In the genomic region with DNA sequence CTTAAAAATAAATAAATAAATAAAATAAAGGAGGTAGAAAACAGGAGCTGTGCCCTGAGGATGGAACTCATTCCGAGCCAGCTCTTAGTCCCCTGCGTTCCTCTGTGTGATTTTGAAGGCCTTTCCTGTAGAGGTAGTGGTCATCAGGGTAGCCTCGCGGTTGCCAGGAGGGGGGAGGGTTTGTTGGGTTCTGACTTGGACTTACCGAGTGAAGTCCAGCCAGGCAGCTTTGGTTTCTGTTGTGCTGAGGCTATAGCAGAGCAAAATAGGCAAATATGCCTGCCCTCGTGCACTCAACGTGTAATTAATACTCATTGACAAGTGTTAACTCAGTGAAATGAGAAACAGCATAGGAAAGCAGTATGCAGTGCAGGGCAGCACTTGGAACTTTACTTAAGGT, we compare ENCODE assay signal across 7 mouse cellular contexts.
DNase-seq lines count a peak whose midpoint lies in the region; ATAC-seq and TF ChIP-seq lines count a peak whose summit lies in the region.

No protein-coding gene starts in this region.

- H3K4me3 ChIP-seq in kidney, embryonic 14.5 days (ENCODE audit: low read length), result no peak overlapping the region
- no peak overlapping the region for H3K4me3 ChIP-seq in ES-Bruce4 (ENCODE audit: low read depth, low read length)
- H3K4me3 ChIP-seq in embryonic facial prominence, embryonic 15.5 days (replicated peaks), result no peak overlapping the region
- H3K4me3 ChIP-seq in liver, embryonic 15.5 days (replicated peaks), result no peak overlapping the region
- H3K4me3 ChIP-seq in forebrain, embryonic 16.5 days (replicated peaks; ENCODE audit: low read length), result no peak overlapping the region

- no peaks in the 10 kb centered on the region for H3K27me3 ChIP-seq in kidney, embryonic 14.5 days (ENCODE audit: control insufficient read depth, insufficient read depth, low read length)
- H3K27me3 ChIP-seq in ES-Bruce4 (ENCODE audit: control insufficient read depth, insufficient read depth, low read length, poor library complexity, severe bottlenecking), result no peaks in the 10 kb centered on the region
- H3K27me3 ChIP-seq in embryonic facial prominence, embryonic 15.5 days, result no peaks in the 10 kb centered on the region
- no peaks in the 10 kb centered on the region for H3K27me3 ChIP-seq in liver, embryonic 15.5 days
- no peaks in the 10 kb centered on the region for H3K27me3 ChIP-seq in forebrain, embryonic 16.5 days (replicated peaks; ENCODE audit: control insufficient read depth, insufficient read depth, low read length)

- TF ChIP-seq CTCF in ES-Bruce4 (IDR thresholded peaks at IDR 0.05; ENCODE audit: low read depth, low read length), result no peak

- H3K27ac ChIP-seq in kidney, embryonic 14.5 days (ENCODE audit: low read depth, low read length), result no peak overlapping the region
- H3K27ac ChIP-seq in ES-Bruce4 (ENCODE audit: insufficient read depth, low read length), result no peak overlapping the region; the same call in 1 of the 2 replicates
- H3K27ac ChIP-seq in embryonic facial prominence, embryonic 15.5 days (replicated peaks), result peak overlapping the region; percentile 61
- peak overlapping the region; percentile 71 for H3K27ac ChIP-seq in liver, embryonic 15.5 days (replicated peaks)
- no peak overlapping the region; the same call in 1 of the 2 replicates for H3K27ac ChIP-seq in forebrain, embryonic 16.5 days (ENCODE audit: low read length)

- TF ChIP-seq POLR2A in ES-Bruce4 (IDR thresholded peaks at IDR 0.05; ENCODE audit: insufficient read depth, low read length), result no peak

- peak; percentile 67 for DNase-seq in kidney, adult 11 months
- DNase-seq in right cerebral cortex, adult 18-20 months, result no peak

- TF ChIP-seq EP300 in ES-Bruce4 (IDR thresholded peaks at IDR 0.05; ENCODE audit: insufficient read depth, low read depth, low read length), result no peak

- 0 out of 2 replicates have a peak, but pooled peaks cover 3% of the 10 kb centered on the region for H3K4me1 ChIP-seq in kidney, embryonic 14.5 days (ENCODE audit: control insufficient read depth, insufficient read depth, low read length)
- peaks cover 2% of the 10 kb centered on the region for H3K4me1 ChIP-seq in ES-Bruce4 (ENCODE audit: control insufficient read depth, insufficient read depth, low read length)
- H3K4me1 ChIP-seq in embryonic facial prominence, embryonic 15.5 days, result peaks cover 3% of the 10 kb centered on the region; the same call in 1 of the 2 replicates
- peaks cover 25% of the 10 kb centered on the region for H3K4me1 ChIP-seq in liver, embryonic 15.5 days (replicated peaks)
- H3K4me1 ChIP-seq in forebrain, embryonic 16.5 days (replicated peaks; ENCODE audit: control insufficient read depth, insufficient read depth, low read length), result peaks cover 9% of the 10 kb centered on the region

- WGBS in kidney, embryonic 14.5 days, result 76% methylated on average over 7 of the region's 7 CpGs
- 79% methylated on average over 7 of the region's 7 CpGs for WGBS in embryonic facial prominence, embryonic 15.5 days
- 43% methylated on average over 7 of the region's 7 CpGs for WGBS in liver, embryonic 15.5 days (ENCODE audit: insufficient replicate concordance)
- 81% methylated on average over 7 of the region's 7 CpGs for WGBS in forebrain, embryonic 16.5 days

- no peak for ATAC-seq in kidney, embryonic 14.5 days (ENCODE audit: low FRiP score, low TSS enrichment)
- ATAC-seq in embryonic facial prominence, embryonic 15.5 days (ENCODE audit: insufficient number of reproducible peaks, low FRiP score, low TSS enrichment, low read depth), result no peak
- peak; percentile 30; the same call in 1 of the 2 replicates for ATAC-seq in liver, embryonic 15.5 days (ENCODE audit: insufficient read depth)
- ATAC-seq in forebrain, embryonic 16.5 days, result no peak

- no peak overlapping the region for H3K4me2 ChIP-seq in kidney, embryonic 14.5 days (replicated peaks; ENCODE audit: low read depth, low read length)
- H3K4me2 ChIP-seq in embryonic facial prominence, embryonic 15.5 days (replicated peaks), result no peak overlapping the region
- H3K4me2 ChIP-seq in liver, embryonic 15.5 days, result peak overlapping the region; percentile 55
- no peak overlapping the region for H3K4me2 ChIP-seq in forebrain, embryonic 16.5 days (ENCODE audit: low read length)

- H3K36me3 ChIP-seq in kidney, embryonic 14.5 days (ENCODE audit: control insufficient read depth, insufficient read depth, low read length), result peaks cover 4% of the 10 kb centered on the region; the same call in 1 of the 2 replicates
- no peaks in the 10 kb centered on the region for H3K36me3 ChIP-seq in ES-Bruce4 (ENCODE audit: control insufficient read depth, insufficient read depth, low read length, poor library complexity, severe bottlenecking)
- no peaks in the 10 kb centered on the region for H3K36me3 ChIP-seq in embryonic facial prominence, embryonic 15.5 days
- 0 out of 2 replicates have a peak, but pooled peaks cover 7% of the 10 kb centered on the region for H3K36me3 ChIP-seq in liver, embryonic 15.5 days (replicated peaks)
- H3K36me3 ChIP-seq in forebrain, embryonic 16.5 days (ENCODE audit: control insufficient read depth, insufficient read depth), result no peaks in the 10 kb centered on the region; the same call in 1 of the 2 replicates

- H3K9me3 ChIP-seq in kidney, embryonic 14.5 days (ENCODE audit: control insufficient read depth, low read length), result no peaks in the 10 kb centered on the region
- H3K9me3 ChIP-seq in ES-Bruce4 (replicated peaks; ENCODE audit: control insufficient read depth, insufficient read depth, low read length, poor library complexity, severe bottlenecking), result no peaks in the 10 kb centered on the region
- no peaks in the 10 kb centered on the region for H3K9me3 ChIP-seq in embryonic facial prominence, embryonic 15.5 days (replicated peaks)
- H3K9me3 ChIP-seq in liver, embryonic 15.5 days (replicated peaks), result no peaks in the 10 kb centered on the region
- no peaks in the 10 kb centered on the region for H3K9me3 ChIP-seq in forebrain, embryonic 16.5 days (ENCODE audit: control insufficient read depth, low read length)

- no peak overlapping the region for H3K9ac ChIP-seq in kidney, embryonic 14.5 days (ENCODE audit: low read depth, low read length)
- 0 out of 2 replicates have a peak overlapping the region, but pooled peaks have one; percentile 3 for H3K9ac ChIP-seq in ES-Bruce4 (ENCODE audit: low read depth, poor library complexity, severe bottlenecking)
- H3K9ac ChIP-seq in embryonic facial prominence, embryonic 15.5 days, result no peak overlapping the region
- H3K9ac ChIP-seq in liver, embryonic 15.5 days, result no peak overlapping the region
- H3K9ac ChIP-seq in forebrain, embryonic 16.5 days (replicated peaks; ENCODE audit: low read depth, low read length), result no peak overlapping the region

Comparison
In these comparisons a context has a peak if more than half of its experiments do, and no peak if none do; other contexts are left out.
1. H3K27ac ChIP-seq: peak in embryonic facial prominence, embryonic 15.5 days (single experiment) and liver, embryonic 15.5 days (single experiment); none in kidney, embryonic 14.5 days (single experiment), ES-Bruce4 (single experiment) and forebrain, embryonic 16.5 days (single experiment).